Mouse (Mus musculus) midbrain, embryonic 16.5 days (tissue): Measurements from ENCODE around the gene Slc23a2. TPM values are rescaled to one million over a fixed set of nuclear protein-coding genes. Genes with fewer than 3 reads are reported as not detected.

Experiments used
- ATAC-seq: fragments of 200-750 bp; cut with Nextera tagmentation; 2 replicates; pipeline ENCODE4 v1.8.0; 2017; ENCODE audit warnings: moderate TSS enrichment
- H3K27ac ChIP-seq: fragments of 300-500 bp; sonication (generic); 2 replicates; pipeline ENCODE4 v1.5.1; 2014; ENCODE audit warnings: mild to moderate bottlenecking, low read length, mixed read lengths
- H3K27me3 ChIP-seq: fragments of 300-500 bp; sonication (generic); 2 replicates; pipeline ENCODE4 v1.6.1; 2014; ENCODE audit warnings: low read depth, low read length, mixed read lengths; ENCODE audit not compliant: control insufficient read depth, insufficient read depth
- H3K36me3 ChIP-seq: fragments of 300-500 bp; sonication (generic); 2 replicates; pipeline ENCODE4 v1.6.1; 2014; ENCODE audit warnings: mild to moderate bottlenecking, low read length, moderate library complexity, mixed read lengths; ENCODE audit not compliant: control insufficient read depth, insufficient read depth
- H3K4me1 ChIP-seq: fragments of 300-500 bp; sonication (generic); 2 replicates; pipeline ENCODE4 v1.6.1; 2014; ENCODE audit warnings: mild to moderate bottlenecking, low read length, mixed read lengths; ENCODE audit not compliant: control insufficient read depth, insufficient read depth
- H3K4me2 ChIP-seq: fragments of 300-500 bp; sonication (generic); 2 replicates; pipeline ENCODE4 v1.6.1; 2014; ENCODE audit warnings: mild to moderate bottlenecking, low read length, mixed read lengths
- H3K4me3 ChIP-seq: fragments of 300-500 bp; sonication (generic); 2 replicates; pipeline ENCODE4 v1.5.1; 2014; ENCODE audit warnings: low read depth, mild to moderate bottlenecking, low read length, moderate library complexity, mixed read lengths
- H3K9ac ChIP-seq: fragments of 300-500 bp; sonication (generic); 2 replicates; pipeline ENCODE4 v1.6.1; 2014; ENCODE audit warnings: low read depth, low read length, mixed read lengths
- H3K9me3 ChIP-seq: fragments of 300-500 bp; sonication (generic); replicated peaks from 2 replicates; pipeline ENCODE4 v1.6.1; 2014; ENCODE audit warnings: mild to moderate bottlenecking, low read length, mixed read lengths; ENCODE audit not compliant: control insufficient read depth, poor library complexity, severe bottlenecking
- WGBS: fragments of 180-500 bp; shearing (Covaris S2); extraction: QIAGEN DNeasy Blood & Tissue Kit; methylation state at CpG from one replicate; pipeline ENCODE4 v1.1.7; 2014; 5-methylcytosine and 5-hydroxymethylcytosine counted together
- polyA plus RNA-seq: library from polyadenylated mRNA; unstranded; fragments of >200 nt; fragmentation: Nextera tagmentation; extraction: Ambion mirVana; gene quantifications from 2 replicates; pipeline ENCODE4 v1.2.1, GENCODE M21; 2015

Gene Slc23a2
- polyA plus RNA-seq: 32.6 and 37.9 TPM in 2 replicates

GRCm38 (mm10) chr2:132144971-132145691 is at the start of gene Slc23a2:
Gene Slc23a2 (minus strand): TSS chr2:132145108.
- Histone ChIP-seq H3K27ac (peak within 1 kb of the TSS; percentile 88), H3K36me3 (no peaks in the 10 kb centered on the region), H3K4me2 (peak within 1 kb of the TSS; percentile 95), H3K4me1 (peaks cover 21% of the 10 kb centered on the region), H3K9ac (peak within 1 kb of the TSS; percentile 97), H3K9me3 (no peaks in the 10 kb centered on the region), H3K4me3 (peak within 1 kb of the TSS; percentile 93), H3K27me3 (no peaks in the 10 kb centered on the region)
- under 1% methylated on average over 43 of the region's 68 CpGs for WGBS
- ATAC-seq: peak; percentile 88

- Histone ChIP-seq H3K36me3 (no peaks in the 10 kb centered on the region), H3K4me2 (no peak overlapping the region), H3K9ac (no peak overlapping the region), H3K27ac (no peak overlapping the region), H3K9me3 (no peaks in the 10 kb centered on the region; the same call in 1 of the 2 replicates), H3K4me3 (no peak overlapping the region), H3K27me3 (no peaks in the 10 kb centered on the region), H3K4me1 (no peaks in the 10 kb centered on the region)
- no peak for ATAC-seq
- WGBS: 90% methylated on average over 3 of the region's 3 CpGs
Measured at GRCm38 (mm10) chr2:132190602-132191161, 45.8 kb upstream of the Slc23a2 start.

GRCm38 (mm10) chr2:132183874-132184273 is 39.0 kb upstream of the Slc23a2 start:
- Histone ChIP-seq H3K36me3 (no peaks in the 10 kb centered on the region), H3K4me3 (no peak overlapping the region), H3K4me1 (no peaks in the 10 kb centered on the region), H3K27ac (no peak overlapping the region), H3K27me3 (no peaks in the 10 kb centered on the region), H3K4me2 (no peak overlapping the region), H3K9me3 (no peaks in the 10 kb centered on the region), H3K9ac (no peak overlapping the region)
- WGBS: 76% methylated on average over 6 of the region's 6 CpGs
- ATAC-seq: no peak

GRCm38 (mm10) chr2:132180463-132181205 is 35.7 kb upstream of the Slc23a2 start:
- H3K4me2 ChIP-seq: no peak overlapping the region
- H3K9ac ChIP-seq: no peak overlapping the region
- H3K4me1 ChIP-seq: no peaks in the 10 kb centered on the region
- no peaks in the 10 kb centered on the region for H3K9me3 ChIP-seq
- H3K27ac ChIP-seq: no peak overlapping the region
- H3K4me3 ChIP-seq: no peak overlapping the region
- no peak for ATAC-seq
- H3K36me3 ChIP-seq: no peaks in the 10 kb centered on the region
- WGBS: 57% methylated on average over 1 of the region's 1 CpGs
- no peaks in the 10 kb centered on the region for H3K27me3 ChIP-seq

- no peak overlapping the region for H3K27ac ChIP-seq
- H3K27me3 ChIP-seq: no peaks in the 10 kb centered on the region
- H3K36me3 ChIP-seq: no peaks in the 10 kb centered on the region
- no peaks in the 10 kb centered on the region for H3K4me1 ChIP-seq
- H3K9me3 ChIP-seq: no peaks in the 10 kb centered on the region
- no peak overlapping the region for H3K4me2 ChIP-seq
- no peak for ATAC-seq
- 92% methylated on average over 7 of the region's 7 CpGs for WGBS
- no peak overlapping the region for H3K4me3 ChIP-seq
- no peak overlapping the region for H3K9ac ChIP-seq
Measured at GRCm38 (mm10) chr2:132179371-132179770, 34.5 kb upstream of the Slc23a2 start.

GRCm38 (mm10) chr2:132177406-132177805 is 32.5 kb upstream of the Slc23a2 start:
- Histone ChIP-seq H3K9me3 (no peaks in the 10 kb centered on the region), H3K4me3 (no peak overlapping the region), H3K27me3 (no peaks in the 10 kb centered on the region), H3K36me3 (no peaks in the 10 kb centered on the region), H3K4me1 (no peaks in the 10 kb centered on the region), H3K4me2 (no peak overlapping the region), H3K27ac (no peak overlapping the region), H3K9ac (no peak overlapping the region)
- ATAC-seq: no peak
- 88% methylated on average over 9 of the region's 9 CpGs for WGBS

GRCm38 (mm10) chr2:132176289-132176848 is 31.5 kb upstream of the Slc23a2 start:
- no peaks in the 10 kb centered on the region for H3K9me3 ChIP-seq
- no peak overlapping the region for H3K27ac ChIP-seq
- H3K36me3 ChIP-seq: no peaks in the 10 kb centered on the region
- no peaks in the 10 kb centered on the region for H3K4me1 ChIP-seq
- H3K4me3 ChIP-seq: no peak overlapping the region
- ATAC-seq: no peak
- WGBS: 86% methylated on average over 3 of the region's 3 CpGs
- H3K4me2 ChIP-seq: no peak overlapping the region
- no peak overlapping the region for H3K9ac ChIP-seq
- no peaks in the 10 kb centered on the region for H3K27me3 ChIP-seq

GRCm38 (mm10) chr2:132174048-132174447 is 29.1 kb upstream of the Slc23a2 start:
- WGBS: 94% methylated on average over 3 of the region's 3 CpGs
- Histone ChIP-seq H3K27me3 (no peaks in the 10 kb centered on the region), H3K36me3 (no peaks in the 10 kb centered on the region), H3K4me1 (no peaks in the 10 kb centered on the region), H3K9me3 (no peaks in the 10 kb centered on the region), H3K9ac (no peak overlapping the region), H3K27ac (no peak overlapping the region), H3K4me3 (no peak overlapping the region), H3K4me2 (no peak overlapping the region)
- no peak for ATAC-seq

- ATAC-seq: no peak
- no peak overlapping the region for H3K9ac ChIP-seq
- WGBS: 88% methylated on average over 8 of the region's 8 CpGs
- H3K36me3 ChIP-seq: no peaks in the 10 kb centered on the region
- H3K9me3 ChIP-seq: no peaks in the 10 kb centered on the region
- no peak overlapping the region for H3K4me2 ChIP-seq
- no peaks in the 10 kb centered on the region for H3K4me1 ChIP-seq
- H3K4me3 ChIP-seq: no peak overlapping the region
- no peak overlapping the region for H3K27ac ChIP-seq
- no peaks in the 10 kb centered on the region for H3K27me3 ChIP-seq
Measured at GRCm38 (mm10) chr2:132171939-132172338, 27.0 kb upstream of the Slc23a2 start.
